Mouse (Mus musculus) urinary bladder, adult 2 months (tissue): ENCODE data around the gene Eif2ak2. TPM values are rescaled to one million over a fixed set of nuclear protein-coding genes. Genes with fewer than 3 reads are reported as not detected.

ENCODE experiments used
- DNase-seq: peaks from one replicate; pipeline ENCODE4 v3.0.0; 2022; ENCODE audit warnings: low spot score
- polyA plus RNA-seq: library from polyadenylated mRNA; depleted of rRNA; stranded (reverse); fragments of >200 nt; gene quantifications from 2 replicates; pipeline ENCODE4 v1.2.3, GENCODE M21; 2012; rRNA removed

Gene Eif2ak2
- 7.9 and 13.0 TPM in 2 replicates for polyA plus RNA-seq

- peak; percentile 73 for DNase-seq
Observed at GRCm38 (mm10) chr17:78882401-78883112, at the start of gene Eif2ak2. TSS of gene Eif2ak2 (minus strand) at chr17:78882573.

- no peak for DNase-seq
Observed at GRCm38 (mm10) chr17:78917696-78918095, 35.3 kb upstream of the Eif2ak2 start.

- DNase-seq, result no peak
Observed at GRCm38 (mm10) chr17:78916899-78917298, 34.5 kb upstream of the Eif2ak2 start.

GRCm38 (mm10) chr17:78916369-78916813 is 34.0 kb upstream of the Eif2ak2 start, which contains the start of gene Cebpzos:
TSS of gene Cebpzos (plus strand) at chr17:78916500.
- DNase-seq, result peak; percentile 72

GRCm38 (mm10) chr17:78915772-78916171 is 33.4 kb upstream of the Eif2ak2 start:
- no peak for DNase-seq

- no peak for DNase-seq
Observed at GRCm38 (mm10) chr17:78913921-78914320, 31.5 kb upstream of the Eif2ak2 start.

GRCm38 (mm10) chr17:78912861-78913281 is 30.5 kb upstream of the Eif2ak2 start:
- no peak for DNase-seq

- DNase-seq, result no peak
Observed at GRCm38 (mm10) chr17:78909374-78909773, 27.0 kb upstream of the Eif2ak2 start.

- DNase-seq, result no peak
Observed at GRCm38 (mm10) chr17:78906892-78907291, 24.5 kb upstream of the Eif2ak2 start, which contains the start of gene Sult6b1. TSS of gene Sult6b1 (minus strand) at chr17:78906992.

GRCm38 (mm10) chr17:78903158-78903557 is 20.8 kb upstream of the Eif2ak2 start:
- no peak for DNase-seq

- no peak for DNase-seq
Observed at GRCm38 (mm10) chr17:78895394-78895793, 13.0 kb upstream of the Eif2ak2 start.

GRCm38 (mm10) chr17:78894991-78895390 is 12.6 kb upstream of the Eif2ak2 start:
- no peak for DNase-seq

- no peak for DNase-seq
Observed at GRCm38 (mm10) chr17:78891020-78891419, 8.6 kb upstream of the Eif2ak2 start.

- no peak for DNase-seq
Observed at GRCm38 (mm10) chr17:78889184-78889583, 6.8 kb upstream of the Eif2ak2 start.

- no peak for DNase-seq
Observed at GRCm38 (mm10) chr17:78888554-78888953, 6.2 kb upstream of the Eif2ak2 start.

- DNase-seq, result no peak
Observed at GRCm38 (mm10) chr17:78885286-78886065, 3.1 kb upstream of the Eif2ak2 start.

- no peak for DNase-seq
Observed at GRCm38 (mm10) chr17:78883291-78883690, 918 bp upstream of the Eif2ak2 start.

- no peak for DNase-seq
Observed at GRCm38 (mm10) chr17:78881878-78882304, 482 bp downstream of the Eif2ak2 start.

- DNase-seq, result no peak
Observed at GRCm38 (mm10) chr17:78873886-78874285, 8.5 kb downstream of the Eif2ak2 start.

GRCm38 (mm10) chr17:78856243-78856642 is 26.1 kb downstream of the Eif2ak2 start:
- DNase-seq, result no peak

- no peak for DNase-seq
Observed at GRCm38 (mm10) chr17:78842271-78842928, 40.0 kb downstream of the Eif2ak2 start.

- no peak for DNase-seq
Observed at GRCm38 (mm10) chr17:78836056-78836455, 46.3 kb downstream of the Eif2ak2 start.
